Mouse (Mus musculus) mammary gland, adult 2 months (tissue): ENCODE data around the gene Atg13. TPM values are rescaled to one million over a fixed set of nuclear protein-coding genes. Genes with fewer than 3 reads are reported as not detected.

ENCODE experiments used
- polyA plus RNA-seq: library from polyadenylated mRNA; depleted of rRNA; stranded (reverse); fragments of >200 nt; gene quantifications from 2 replicates; pipeline ENCODE4 v1.2.3, GENCODE M21; 2012; ENCODE audit warnings: low replicate concordance; rRNA removed

The Atg13 gene
- 28.3 and 43.6 TPM in 2 replicates for polyA plus RNA-seq

DNA sequence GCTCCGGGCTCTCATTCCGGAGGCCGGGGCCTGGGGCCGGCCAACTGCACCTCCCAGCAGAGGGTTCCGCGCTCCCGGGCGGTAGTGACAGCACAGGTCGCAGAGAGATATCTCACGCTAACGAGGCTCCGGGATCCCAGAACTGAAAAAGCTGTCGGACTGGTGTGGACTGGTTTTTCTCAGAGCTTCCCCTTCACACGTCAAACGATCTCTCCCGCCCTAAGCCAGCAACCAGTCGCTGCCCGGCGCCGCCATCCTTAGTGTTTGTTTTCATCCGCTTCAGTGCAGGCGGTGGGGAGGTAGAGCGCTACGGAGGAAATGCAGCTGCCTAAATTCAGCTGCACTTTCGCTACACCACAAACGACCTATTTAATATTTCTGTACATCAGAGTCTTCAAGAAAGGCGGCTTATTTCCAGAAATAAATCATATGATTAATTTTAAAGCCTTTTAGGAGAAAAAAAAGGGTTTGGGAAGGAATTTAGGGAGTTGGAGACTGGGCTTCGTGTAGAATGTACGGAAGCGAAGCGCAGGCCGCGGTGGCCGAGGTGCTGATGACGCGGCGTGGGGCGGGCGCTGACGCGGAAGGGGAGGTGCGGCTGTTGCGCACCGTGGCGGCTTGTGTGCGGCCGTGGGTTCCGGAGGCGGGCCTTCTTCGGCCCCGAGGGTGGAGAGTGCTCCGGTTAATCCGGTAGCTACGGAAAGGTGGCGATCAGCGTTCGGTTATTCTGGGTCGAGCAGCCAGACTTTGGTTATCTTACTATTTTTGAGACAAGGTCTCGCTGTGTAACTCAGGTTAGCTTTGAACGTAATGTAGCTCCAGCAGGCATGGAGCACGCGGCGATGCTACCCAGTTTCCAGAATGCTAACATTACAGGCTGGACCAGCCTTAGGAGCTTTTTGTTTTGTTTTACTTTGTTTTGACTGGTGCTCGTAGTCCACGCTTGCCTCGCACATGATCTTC is at the start of gene Atg13, which contains the start of gene Harbi1:
Gene Atg13, minus strand, starts transcription at position 305 of the 963 bp plus-strand sequence.
Gene Harbi1, plus strand, starts transcription at position 581 of the 963 bp plus-strand sequence.

DNA sequence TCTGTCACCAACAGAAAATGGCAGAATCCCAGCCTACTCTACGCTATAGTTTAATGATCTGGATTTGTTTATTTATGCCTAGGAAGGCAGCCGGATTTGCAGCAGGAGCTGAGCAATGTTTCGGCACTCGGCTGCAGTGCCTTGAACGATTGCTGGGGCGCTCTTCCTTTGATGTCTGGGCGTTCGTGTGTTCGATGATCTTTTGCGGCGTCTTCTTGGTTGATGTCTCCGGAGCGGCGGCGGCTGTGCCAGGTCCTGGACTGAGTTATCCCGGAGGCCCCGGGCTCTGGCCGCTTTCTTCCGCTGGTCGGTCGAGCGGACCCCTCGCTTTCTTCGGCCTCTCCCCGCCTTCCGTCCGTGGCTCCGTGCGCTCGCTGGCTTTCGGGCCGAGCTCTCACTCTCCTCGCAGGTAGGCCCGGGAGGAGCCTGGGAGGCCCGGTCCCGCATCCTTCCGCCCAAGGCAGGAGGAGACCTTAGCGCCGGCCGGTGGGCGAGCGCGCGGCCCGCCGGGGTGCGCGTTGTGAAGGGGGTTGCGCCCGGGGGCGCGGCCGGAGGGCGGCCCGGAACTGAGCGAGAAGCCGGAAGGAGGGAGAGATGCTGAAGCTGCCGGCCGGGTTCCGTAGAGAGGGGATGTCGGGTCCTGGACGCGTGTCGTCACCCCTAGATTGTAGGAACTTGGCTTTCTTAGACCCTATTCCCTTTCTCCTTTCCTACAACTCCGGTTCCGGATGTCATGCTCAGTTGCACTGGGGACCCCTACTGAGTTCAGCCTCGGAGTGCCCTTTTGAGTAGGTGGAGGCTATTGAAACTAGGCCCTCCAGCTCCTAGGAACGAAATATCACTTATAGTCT is 19.8 kb upstream of the Atg13 start, which contains the start of gene Ambra1:
Gene Ambra1, plus strand, starts transcription at position 164 of the 851 bp plus-strand sequence.

DNA sequence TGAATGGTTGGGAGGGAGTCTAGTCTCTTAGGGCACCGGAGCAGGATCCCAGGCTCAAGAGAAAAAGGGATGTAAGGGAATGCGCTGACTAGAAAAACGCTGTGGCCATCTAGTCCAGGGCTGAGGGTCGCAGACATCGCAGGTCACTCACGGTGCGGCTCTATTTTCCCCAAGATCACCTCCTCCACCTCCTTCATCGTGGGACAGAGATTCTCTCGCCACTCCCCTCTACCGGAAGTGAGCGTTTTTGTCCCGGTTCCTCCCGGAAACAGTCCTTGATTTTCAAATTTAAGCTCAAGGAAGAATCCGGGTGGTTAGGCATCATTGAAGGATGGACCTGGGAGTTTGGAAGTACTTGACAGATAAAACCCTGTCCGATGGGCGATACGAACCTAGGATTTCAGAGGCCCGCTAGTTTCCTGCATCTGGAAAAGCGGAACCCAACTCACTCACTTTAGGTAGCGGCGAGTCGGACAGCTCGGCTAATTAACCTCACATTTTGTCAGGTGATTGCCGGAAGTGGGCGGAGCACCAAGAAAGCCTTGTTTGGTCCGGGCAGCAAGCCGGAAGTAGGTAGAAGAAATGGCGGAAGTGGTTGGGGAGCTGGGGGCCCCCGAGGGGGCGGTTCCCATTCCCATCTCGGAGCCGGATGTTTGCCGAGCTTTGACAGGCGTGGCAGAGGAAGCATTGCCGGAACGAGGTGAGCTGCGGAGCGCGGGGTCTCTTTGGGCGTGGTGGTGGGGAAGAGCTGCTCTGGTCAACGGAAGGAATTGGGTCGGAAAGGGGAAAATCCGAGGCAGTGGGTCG is 60.6 kb downstream of the Atg13 start, which contains the start of the genes Zfp408 and Arhgap1:
Gene Zfp408, minus strand, starts transcription at position 239 of the 807 bp plus-strand sequence.
Gene Arhgap1, plus strand, starts transcription at position 308 of the 807 bp plus-strand sequence.

DNA sequence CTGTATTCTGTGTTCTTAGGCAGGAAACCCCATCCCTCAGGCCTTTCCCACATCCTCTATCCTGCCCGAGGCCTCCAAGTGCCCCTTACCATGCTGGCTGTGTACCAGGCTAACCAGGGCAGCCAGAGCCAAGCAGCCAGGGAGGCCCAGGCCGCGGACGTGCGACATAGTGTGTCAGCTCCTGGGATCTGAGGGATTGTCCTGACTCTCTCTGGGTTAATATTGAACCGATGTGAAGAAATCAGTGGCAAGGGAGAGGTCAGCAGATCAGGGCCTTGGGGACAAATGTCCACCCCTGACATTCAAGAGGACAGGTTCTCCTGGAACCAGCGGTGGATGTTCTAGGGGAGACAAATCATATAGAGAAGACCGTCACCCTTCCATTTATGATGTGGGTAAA is 74.1 kb downstream of the Atg13 start, which contains the start of gene F2:
Gene F2, minus strand, starts transcription at position 186 of the 400 bp plus-strand sequence.

Other genes with a start within 250 kb of the Atg13 start
- 3.2 and 8.1 TPM in 2 replicates for gene Ckap5, start 183.8 kb downstream of the Atg13 start, polyA plus RNA-seq
- gene F2, start 74.2 kb downstream of the Atg13 start, polyA plus RNA-seq: 0.22 and 5.5 TPM in 2 replicates
- 14.8 and 23.3 TPM in 2 replicates for gene Zfp408, start 60.8 kb downstream of the Atg13 start, polyA plus RNA-seq
- gene Arhgap1, start 60.7 kb downstream of the Atg13 start, polyA plus RNA-seq: 108 and 123 TPM in 2 replicates
- gene Harbi1, start 276 bp upstream of the Atg13 start, polyA plus RNA-seq: 1.9 and 3.8 TPM in 2 replicates
- gene Ambra1, start 19.6 kb upstream of the Atg13 start, polyA plus RNA-seq: 21.8 and 21.9 TPM in 2 replicates
- gene Chrm4, start 216.7 kb upstream of the Atg13 start, polyA plus RNA-seq: 0.46 and 0.78 TPM in 2 replicates
- 10.3 and 16.7 TPM in 2 replicates for gene Mdk, start 221.7 kb upstream of the Atg13 start, polyA plus RNA-seq
- not detected in 2 replicates for gene Gm9821, start 235.1 kb upstream of the Atg13 start, polyA plus RNA-seq